Mouse (Mus musculus) erythroblast, embryonic 14.5 days (primary cell): ENCODE results near the gene Ulk4.

Experiments
- GATA1 ChIP-seq: IDR thresholded peaks from 2 replicates; pipeline ENCODE4 v1.6.1; 2012; ENCODE audit warnings: low read length, inconsistent platforms, mixed read lengths
- TAL1 ChIP-seq: IDR thresholded peaks from 3 replicates; pipeline ENCODE4 v1.6.1; 2012; ENCODE audit warnings: low read length, inconsistent platforms, mixed read lengths

DNA sequence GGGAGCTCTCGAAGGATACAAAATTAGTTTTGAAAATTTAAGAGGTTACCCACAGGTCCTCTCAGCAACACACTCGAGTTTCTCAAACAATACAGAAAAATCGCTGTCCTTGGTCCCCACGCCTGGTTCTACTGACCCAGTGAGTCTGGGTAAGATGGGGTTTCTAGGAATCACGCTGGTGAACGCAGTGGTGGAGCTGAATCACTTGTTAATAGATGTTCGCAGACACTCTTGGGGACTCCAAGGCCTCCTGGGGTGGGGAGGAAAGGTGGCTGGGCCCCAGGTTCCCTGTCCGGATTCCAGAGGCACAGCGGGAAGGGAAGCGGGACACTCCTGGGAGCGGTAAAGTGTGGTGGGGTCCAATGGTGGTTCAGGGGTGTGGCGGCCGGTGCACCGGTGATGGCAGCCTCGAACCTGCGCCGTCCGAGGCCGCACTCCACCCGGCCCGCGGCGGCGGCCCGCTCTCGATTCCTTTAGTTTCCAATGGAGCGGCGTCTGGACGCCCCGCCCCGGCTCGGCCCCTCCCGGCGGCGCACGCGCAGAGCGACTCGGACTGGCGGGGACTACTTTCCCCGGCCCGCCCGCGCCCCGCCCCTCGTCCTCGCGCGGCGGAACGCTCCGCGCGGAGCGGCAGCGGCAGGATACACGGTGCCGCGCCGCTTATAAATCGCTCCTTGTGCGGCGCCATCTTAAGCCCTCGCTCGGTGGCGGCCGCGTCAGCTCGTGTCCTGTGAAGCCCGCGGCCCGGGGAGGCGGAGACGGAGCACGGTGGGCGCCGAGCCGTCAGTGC is 344.0 kb downstream of the Ulk4 start:
- TF ChIP-seq TAL1 (no peak), GATA1 (no peak)
